Mouse (Mus musculus) liver, adult 2 months (tissue): Measurements from ENCODE around the gene Col8a2.

ENCODE experiments used
- CTCF ChIP-seq: fragments of 200-500 bp; IDR thresholded peaks from 2 replicates; pipeline ENCODE4 v1.5.1; 2011; ENCODE audit warnings: low read depth, low read length, control low read depth
- POLR2A ChIP-seq: fragments of 200-500 bp; IDR thresholded peaks from 2 replicates; pipeline ENCODE4 v1.6.1; 2011; ENCODE audit warnings: low read length, control low read depth; ENCODE audit not compliant: insufficient read depth; ENCODE audit errors: extremely low read depth

GRCm38 (mm10) chr4:126319806-126320205, 33.2 kb downstream of the Col8a2 start:
- TF ChIP-seq CTCF (no peak), POLR2A (no peak)
